Mouse (Mus musculus) limb, embryonic 14.5 days (tissue): ENCODE measurements around the gene Ubr2. TPM values are rescaled to one million over a fixed set of nuclear protein-coding genes. Genes with fewer than 3 reads are reported as not detected.

ENCODE experiments used
- ATAC-seq: fragments of 200-750 bp; cut with Nextera tagmentation; 2 replicates; pipeline ENCODE4 v1.8.0; 2017; ENCODE audit warnings: low read depth, moderate number of reproducible peaks, moderate TSS enrichment; ENCODE audit not compliant: low FRiP score
- DNase-seq: peaks from one replicate; pipeline ENCODE4 v3.0.0-alpha.2; 2015; ENCODE audit warnings: low spot score
- H3K27ac ChIP-seq: fragments of 300-500 bp; sonication (generic); replicated peaks from 2 replicates; pipeline ENCODE4 v1.5.1; 2014; ENCODE audit warnings: low read depth, mild to moderate bottlenecking, low read length, moderate library complexity, mixed read lengths
- H3K27me3 ChIP-seq: fragments of 300-500 bp; sonication (generic); 2 replicates; pipeline ENCODE4 v1.6.1; 2014; ENCODE audit warnings: low read length, mixed read lengths; ENCODE audit not compliant: control insufficient read depth, insufficient read depth
- H3K36me3 ChIP-seq: fragments of 300-500 bp; sonication (generic); 2 replicates; pipeline ENCODE4 v1.6.1; 2014; ENCODE audit warnings: mild to moderate bottlenecking, low read length, moderate library complexity, mixed read lengths; ENCODE audit not compliant: control insufficient read depth, insufficient read depth
- H3K4me1 ChIP-seq: fragments of 300-500 bp; sonication (generic); 2 replicates; pipeline ENCODE4 v1.6.1; 2014; ENCODE audit warnings: antibody characterized with exemption, low read length, mixed read lengths; ENCODE audit not compliant: control insufficient read depth, insufficient read depth
- H3K4me2 ChIP-seq: fragments of 300-500 bp; sonication (generic); replicated peaks from 2 replicates; pipeline ENCODE4 v1.6.1; 2014; ENCODE audit warnings: low read depth, mild to moderate bottlenecking, low read length, moderate library complexity; ENCODE audit not compliant: severe bottlenecking
- H3K4me3 ChIP-seq: fragments of 300-500 bp; sonication (generic); replicated peaks from 2 replicates; pipeline ENCODE4 v1.5.1; 2014; ENCODE audit warnings: low read length
- H3K9ac ChIP-seq: fragments of 300-500 bp; sonication (generic); 2 replicates; pipeline ENCODE4 v1.6.1; 2014; ENCODE audit warnings: mild to moderate bottlenecking, low read depth, low read length, moderate library complexity; ENCODE audit not compliant: severe bottlenecking
- H3K9me3 ChIP-seq: fragments of 300-500 bp; sonication (generic); 2 replicates; pipeline ENCODE4 v1.6.1; 2016; ENCODE audit warnings: low read length; ENCODE audit not compliant: control insufficient read depth
- POLR2A ChIP-seq: fragments of 200-500 bp; IDR thresholded peaks from 2 replicates; pipeline ENCODE4 v1.8.0; 2012; ENCODE audit warnings: inconsistent platforms, mild to moderate bottlenecking, moderate library complexity, borderline replicate concordance; ENCODE audit not compliant: insufficient read depth, insufficient read length; ENCODE audit errors: extremely low read depth
- WGBS: fragments of 180-500 bp; shearing (Covaris S2); extraction: QIAGEN DNeasy Blood & Tissue Kit; methylation state at CpG from one replicate; pipeline ENCODE4 v1.1.7; 2014; 5-methylcytosine and 5-hydroxymethylcytosine counted together
- polyA plus RNA-seq, 2 experiments: library from polyadenylated mRNA; depleted of rRNA in 1 of 2; stranded (reverse) in 1 of 2; unstranded in 1 of 2; fragments of >200 nt; fragmentation: Nextera tagmentation in 1 of 2; extraction: Ambion mirVana in 1 of 2; gene quantifications; 2 replicates each; pipeline versions ENCODE4 v1.2.1 to v1.2.3; 2012 to 2014

The Ubr2 gene
- polyA plus RNA-seq, 2 experiments: 23.3 to 35.7 TPM

GRCm38 (mm10) chr17:47010722-47011660, 635 bp upstream of the Ubr2 start:
- no peak for TF ChIP-seq POLR2A
- H3K4me1 ChIP-seq: peaks cover 10% of the 10 kb centered on the region
- H3K27me3 ChIP-seq: no peaks in the 10 kb centered on the region
- peak overlapping the region; percentile 88 for H3K27ac ChIP-seq
- H3K4me3 ChIP-seq: peak overlapping the region; percentile 97
- peaks cover 6% of the 10 kb centered on the region for H3K36me3 ChIP-seq
- DNase-seq (peak; percentile 79), ATAC-seq (peak; percentile 61)
- peak overlapping the region; percentile 69 for H3K4me2 ChIP-seq
- H3K9ac ChIP-seq: no peak overlapping the region
- H3K9me3 ChIP-seq: no peaks in the 10 kb centered on the region
- 14% methylated on average over 25 of the region's 25 CpGs for WGBS

- Histone ChIP-seq H3K9ac (peak overlapping the region; percentile 96), H3K4me3 (peak overlapping the region; percentile 97), H3K4me1 (peaks cover 10% of the 10 kb centered on the region), H3K36me3 (peaks cover 6% of the 10 kb centered on the region), H3K4me2 (peak overlapping the region; percentile 69), H3K27me3 (no peaks in the 10 kb centered on the region), H3K27ac (peak overlapping the region; percentile 88), H3K9me3 (no peaks in the 10 kb centered on the region)
- DNase-seq (no peak), ATAC-seq (no peak)
- WGBS: under 1% methylated on average over 13 of the region's 13 CpGs
- TF ChIP-seq POLR2A: no peak
Measured at GRCm38 (mm10) chr17:47009546-47009897, 834 bp downstream of the Ubr2 start.

- 19% methylated on average over 6 of the region's 6 CpGs for WGBS
- Histone ChIP-seq H3K9ac (peak overlapping the region; percentile 96), H3K4me2 (peak overlapping the region; percentile 69), H3K4me1 (peaks cover 10% of the 10 kb centered on the region), H3K36me3 (peaks cover 6% of the 10 kb centered on the region), H3K4me3 (peak overlapping the region; percentile 97), H3K27me3 (no peaks in the 10 kb centered on the region), H3K9me3 (no peaks in the 10 kb centered on the region), H3K27ac (no peak overlapping the region; the same call in 1 of the 2 replicates)
- TF ChIP-seq POLR2A: no peak
- ATAC-seq (no peak), DNase-seq (no peak)
Measured at GRCm38 (mm10) chr17:47009016-47009415, 1.3 kb downstream of the Ubr2 start.

- DNase-seq (no peak), ATAC-seq (no peak)
- Histone ChIP-seq H3K36me3 (peaks cover 6% of the 10 kb centered on the region), H3K4me3 (peak overlapping the region; percentile 97), H3K27ac (no peak overlapping the region), H3K4me2 (peak overlapping the region; percentile 69), H3K27me3 (no peaks in the 10 kb centered on the region), H3K4me1 (peaks cover 10% of the 10 kb centered on the region), H3K9ac (0 out of 2 replicates have a peak overlapping the region, but pooled peaks have one; percentile 96), H3K9me3 (no peaks in the 10 kb centered on the region)
- TF ChIP-seq POLR2A: no peak
- WGBS: 34% methylated on average over 8 of the region's 8 CpGs
Measured at GRCm38 (mm10) chr17:47008506-47008905, 1.9 kb downstream of the Ubr2 start.

- Histone ChIP-seq H3K27me3 (no peaks in the 10 kb centered on the region), H3K9ac (no peak overlapping the region), H3K36me3 (peaks cover 6% of the 10 kb centered on the region), H3K9me3 (no peaks in the 10 kb centered on the region), H3K4me1 (peaks cover 10% of the 10 kb centered on the region), H3K4me2 (no peak overlapping the region), H3K4me3 (no peak overlapping the region), H3K27ac (no peak overlapping the region)
- TF ChIP-seq POLR2A: no peak
- 91% methylated on average over 8 of the region's 9 CpGs for WGBS
- ATAC-seq (no peak), DNase-seq (no peak)
Measured at GRCm38 (mm10) chr17:47006741-47007140, 3.6 kb downstream of the Ubr2 start.
